Comparison of ENCODE assay signal across 8 mouse cellular contexts in genomic region chr6:28423767-28424695, GRCm38 (mm10). TPM values are rescaled to one million over a fixed set of nuclear protein-coding genes. Genes with fewer than 3 reads are reported as not detected.
DNase-seq lines count a peak whose midpoint lies in the region; ATAC-seq lines count a peak whose summit lies in the region.

No protein-coding gene starts in this region.

- H3K4me2 ChIP-seq in limb, embryonic 15.5 days = peak overlapping the region; percentile 58
- peak overlapping the region; percentile 71 for H3K4me2 ChIP-seq in midbrain, embryonic 15.5 days

- ATAC-seq in CD4-positive, CD25-positive, alpha-beta regulatory T cell, adult 4 months = no peak
- ATAC-seq in limb, embryonic 15.5 days (ENCODE audit: insufficient number of reproducible peaks, low FRiP score, low TSS enrichment, low read depth) = peak; percentile 16; the same call in 1 of the 2 replicates
- ATAC-seq in midbrain, embryonic 15.5 days (replicated peaks) = peak; percentile 53

- peak overlapping the region; percentile 98 for H3K9ac ChIP-seq in limb, embryonic 15.5 days
- H3K9ac ChIP-seq in midbrain, embryonic 15.5 days = peak overlapping the region; percentile 99

- H3K27ac ChIP-seq in limb, embryonic 15.5 days = peak overlapping the region; percentile 79
- H3K27ac ChIP-seq in midbrain, embryonic 15.5 days = peak overlapping the region; percentile 83

- H3K4me3 ChIP-seq in limb, embryonic 15.5 days = peak overlapping the region; percentile 95
- peak overlapping the region; percentile 97 for H3K4me3 ChIP-seq in midbrain, embryonic 15.5 days

- H3K27me3 ChIP-seq in limb, embryonic 15.5 days = no peaks in the 10 kb centered on the region
- H3K27me3 ChIP-seq in midbrain, embryonic 15.5 days (replicated peaks) = no peaks in the 10 kb centered on the region

- peaks cover 21% of the 10 kb centered on the region for H3K36me3 ChIP-seq in limb, embryonic 15.5 days
- no peaks in the 10 kb centered on the region; the same call in 1 of the 2 replicates for H3K36me3 ChIP-seq in midbrain, embryonic 15.5 days (replicated peaks)

- peak; percentile 62 for DNase-seq in CD4-positive, CD25-positive, alpha-beta regulatory T cell, adult 2 months (ENCODE audit: low read depth, low spot score)
- DNase-seq in embryo, embryonic 10 days (ENCODE audit: low spot score) = peak; percentile 57
- peak; percentile 42 for DNase-seq in gastrocnemius, postnatal 25 days
- DNase-seq in kidney, adult 11 months = peak; percentile 63
- DNase-seq in spleen, postnatal 36 days (ENCODE audit: low spot score in 2 of 2) = peak; percentile 34 to 62

- peaks cover 39% of the 10 kb centered on the region for H3K4me1 ChIP-seq in limb, embryonic 15.5 days
- H3K4me1 ChIP-seq in midbrain, embryonic 15.5 days = peaks cover 48% of the 10 kb centered on the region

- no peaks in the 10 kb centered on the region for H3K9me3 ChIP-seq in limb, embryonic 15.5 days
- no peaks in the 10 kb centered on the region for H3K9me3 ChIP-seq in midbrain, embryonic 15.5 days

- WGBS in limb, embryonic 15.5 days = 9% methylated on average over 46 of the region's 46 CpGs
- WGBS in midbrain, embryonic 15.5 days = 10% methylated on average over 46 of the region's 46 CpGs

RNA-seq across cellular contexts. Expression of gene Arf5, which starts 0.7 kb away (rescaled TPM):
- polyA plus RNA-seq in CD4-positive, CD25-positive, alpha-beta regulatory T cell, adult 4 months (2017; shearing (Covaris generic)) = 10 to 100 TPM; 27.3 to 43.4 TPM
- 10 to 100 TPM; 79.8 to 88.0 TPM for total RNA-seq in gastrocnemius, postnatal 25 days (2021)
- 395 and 420 TPM in 2 replicates for polyA plus RNA-seq in limb, embryonic 15.5 days (2015; fragmentation: Nextera tagmentation; extraction: Ambion mirVana)
- polyA plus RNA-seq in midbrain, embryonic 15.5 days (2015; fragmentation: Nextera tagmentation; extraction: Ambion mirVana) = 414 and 435 TPM in 2 replicates

RNA-seq across cellular contexts. Expression of gene Fscn3, which starts 3.6 kb away (rescaled TPM):
- not detected for polyA plus RNA-seq in CD4-positive, CD25-positive, alpha-beta regulatory T cell, adult 4 months (2017; shearing (Covaris generic))
- not detected for total RNA-seq in gastrocnemius, postnatal 25 days (2021)
- not detected in 2 replicates for polyA plus RNA-seq in limb, embryonic 15.5 days (2015; fragmentation: Nextera tagmentation; extraction: Ambion mirVana)
- not detected in 2 replicates for polyA plus RNA-seq in midbrain, embryonic 15.5 days (2015; fragmentation: Nextera tagmentation; extraction: Ambion mirVana)

RNA-seq across cellular contexts. Expression of gene Gcc1, which starts 4.2 kb away (rescaled TPM):
- polyA plus RNA-seq in CD4-positive, CD25-positive, alpha-beta regulatory T cell, adult 4 months (2017; shearing (Covaris generic)) = 10 to 100 TPM in 1 of 2 experiments, 1 to 10 TPM in 1; 7.9 to 15.8 TPM
- total RNA-seq in gastrocnemius, postnatal 25 days (2021) = 1 to 10 TPM; 5.8 to 6.6 TPM
- 10.6 and 11.9 TPM in 2 replicates for polyA plus RNA-seq in limb, embryonic 15.5 days (2015; fragmentation: Nextera tagmentation; extraction: Ambion mirVana)
- 12.1 and 13.5 TPM in 2 replicates for polyA plus RNA-seq in midbrain, embryonic 15.5 days (2015; fragmentation: Nextera tagmentation; extraction: Ambion mirVana)

RNA-seq across cellular contexts. Expression of gene Pax4, which starts 25.1 kb away (rescaled TPM):
- polyA plus RNA-seq in CD4-positive, CD25-positive, alpha-beta regulatory T cell, adult 4 months (2017; shearing (Covaris generic)) = not detected
- not detected for total RNA-seq in gastrocnemius, postnatal 25 days (2021)
- polyA plus RNA-seq in limb, embryonic 15.5 days (2015; fragmentation: Nextera tagmentation; extraction: Ambion mirVana) = not detected in 2 replicates
- polyA plus RNA-seq in midbrain, embryonic 15.5 days (2015; fragmentation: Nextera tagmentation; extraction: Ambion mirVana) = not detected in 2 replicates

RNA-seq across cellular contexts. Expression of gene Zfp800, which starts 26.2 kb away (rescaled TPM):
- 10 to 100 TPM; 28.8 to 36.9 TPM for polyA plus RNA-seq in CD4-positive, CD25-positive, alpha-beta regulatory T cell, adult 4 months (2017; shearing (Covaris generic))
- total RNA-seq in gastrocnemius, postnatal 25 days (2021) = 1 to 10 TPM; 5.1 to 5.5 TPM
- polyA plus RNA-seq in limb, embryonic 15.5 days (2015; fragmentation: Nextera tagmentation; extraction: Ambion mirVana) = 15.1 and 17.1 TPM in 2 replicates
- polyA plus RNA-seq in midbrain, embryonic 15.5 days (2015; fragmentation: Nextera tagmentation; extraction: Ambion mirVana) = 22.2 and 22.4 TPM in 2 replicates
